Mouse (Mus musculus) c-Kit-positive CD71-positive TER-119-negative erythroid progenitor cells, embryonic 14.5 days (primary cell): ENCODE measurements at regions not wholly inside any gene's neighbourhood (a gene's known extent, or its start where the extent isn't known, plus 50 kb on each side); places are given as distances from the start of the nearest gene placed in this dataset.
"Not testable (repeated sequence)": the region's sequence is repeated elsewhere in the genome, so short reads cannot be mapped to it uniquely, and the experiment has no call there.

Source experiments
- DNase-seq: peaks from one replicate; pipeline ENCODE4 v3.0.0-alpha.2; 2013; ENCODE audit warnings: low read depth

DNA sequence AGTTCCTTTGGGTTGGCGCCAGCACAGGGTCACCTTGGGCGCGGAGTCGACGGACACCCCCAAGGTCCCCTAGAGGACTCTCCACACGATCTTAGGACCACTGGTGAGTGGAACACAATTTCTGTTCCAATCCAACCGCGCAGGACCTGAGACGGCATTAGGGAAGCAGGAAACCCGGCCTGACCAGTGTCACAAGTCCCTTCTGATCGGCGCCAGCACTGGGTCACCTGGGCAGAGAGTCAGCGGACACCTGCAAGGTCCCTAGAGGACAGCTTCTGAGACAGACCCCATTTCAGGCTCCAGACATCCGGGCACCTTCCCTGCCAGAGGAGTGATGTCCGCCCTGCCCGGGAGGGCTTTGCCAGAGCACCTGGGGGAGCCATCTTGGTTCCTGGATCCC is 74.2 kb upstream of the Cdh13 start:
- not testable (repeated sequence) for DNase-seq

DNA sequence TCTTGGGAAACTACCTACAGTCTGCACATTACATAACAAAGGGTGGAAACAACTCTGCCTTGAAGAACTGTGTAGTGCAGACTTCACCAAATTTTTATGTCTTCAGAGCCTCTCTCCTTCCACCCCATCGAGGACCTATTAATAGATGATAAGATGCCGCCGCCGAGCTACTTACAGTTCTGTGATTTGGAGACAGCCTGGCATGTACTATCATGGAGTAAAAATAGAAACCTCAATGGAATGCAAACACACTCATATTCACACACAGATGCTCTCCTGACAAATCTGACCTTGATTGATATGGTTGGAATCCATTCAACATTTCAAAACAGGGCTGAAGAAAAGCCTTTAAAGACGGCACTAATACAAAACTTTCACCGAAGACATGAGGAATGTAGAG is 92.7 kb upstream of the Cdh13 start:
- no peak for DNase-seq

GRCm38 (mm10) chr8:118189226-118189625 is 94.3 kb upstream of the Cdh13 start:
- no peak for DNase-seq

- no peak for DNase-seq
Measured at GRCm38 (mm10) chr8:118169001-118169413, 114.5 kb upstream of the Cdh13 start.

DNA sequence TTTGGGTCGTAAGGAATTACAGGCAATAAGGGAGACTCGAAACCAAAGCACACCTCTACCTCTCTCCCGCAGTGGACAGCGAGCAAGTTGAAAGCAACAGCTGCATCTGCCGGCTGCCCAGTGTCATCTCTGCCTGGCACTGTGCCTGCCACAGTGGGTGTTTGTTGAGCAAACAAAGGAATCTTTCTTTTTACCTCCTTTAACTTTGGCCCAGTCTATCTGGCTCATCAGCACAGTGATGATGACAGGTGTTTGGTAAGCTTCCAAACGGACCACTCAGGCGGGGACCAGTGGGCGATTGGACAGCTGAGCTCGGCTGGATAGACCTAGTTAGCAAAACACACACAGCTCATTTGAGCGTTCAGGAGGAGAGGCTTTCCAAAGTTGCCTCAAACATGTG is 121.4 kb upstream of the Cdh13 start:
- DNase-seq: no peak

DNA sequence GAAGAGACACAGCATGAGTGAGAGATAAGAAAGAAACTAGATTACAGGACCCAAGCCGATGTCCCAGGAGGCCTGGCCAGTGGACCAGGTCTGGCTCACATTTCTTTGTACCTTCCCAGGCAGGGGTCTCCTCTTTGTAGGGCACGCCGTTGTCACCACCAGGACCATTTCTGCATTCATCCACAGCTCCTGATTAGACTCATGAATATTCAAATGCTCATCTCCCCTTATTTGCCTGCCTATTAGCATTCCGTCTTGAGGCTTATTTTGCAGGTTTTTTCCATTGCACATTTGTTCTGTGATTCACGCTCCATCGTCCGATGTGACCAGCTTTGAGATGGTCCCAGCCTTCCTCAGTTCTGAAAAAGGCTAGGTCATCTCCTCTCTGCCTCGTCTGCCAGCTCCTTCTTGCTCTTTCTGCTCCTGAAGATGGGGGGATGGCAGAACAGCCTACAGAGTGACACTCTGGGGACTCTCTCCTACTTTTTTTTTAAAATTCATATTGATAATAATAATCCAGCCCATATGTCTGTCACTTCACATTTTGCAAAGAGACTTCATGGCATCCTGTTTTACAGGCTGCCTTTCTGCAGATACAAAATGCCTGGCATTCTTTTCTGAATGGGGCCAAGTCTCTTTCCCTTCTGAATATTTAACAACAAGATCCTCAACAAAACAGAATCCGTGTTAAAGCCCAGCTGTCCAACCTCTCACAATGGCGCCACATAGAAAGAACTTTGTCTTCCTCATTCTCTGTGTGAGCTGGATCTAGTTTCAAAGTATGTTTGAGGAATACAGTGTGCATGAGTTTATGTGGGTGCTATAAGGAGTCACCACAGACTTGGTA is 136.0 kb upstream of the Cdh13 start:
- DNase-seq: no peak

GRCm38 (mm10) chr8:118144546-118144945 is 139.0 kb upstream of the Cdh13 start:
- DNase-seq: no peak

- DNase-seq: no peak
Measured at GRCm38 (mm10) chr8:118142311-118142710, 141.2 kb upstream of the Cdh13 start.

- DNase-seq: no peak
Measured at GRCm38 (mm10) chr8:118139928-118140327, 143.6 kb upstream of the Cdh13 start.

DNA sequence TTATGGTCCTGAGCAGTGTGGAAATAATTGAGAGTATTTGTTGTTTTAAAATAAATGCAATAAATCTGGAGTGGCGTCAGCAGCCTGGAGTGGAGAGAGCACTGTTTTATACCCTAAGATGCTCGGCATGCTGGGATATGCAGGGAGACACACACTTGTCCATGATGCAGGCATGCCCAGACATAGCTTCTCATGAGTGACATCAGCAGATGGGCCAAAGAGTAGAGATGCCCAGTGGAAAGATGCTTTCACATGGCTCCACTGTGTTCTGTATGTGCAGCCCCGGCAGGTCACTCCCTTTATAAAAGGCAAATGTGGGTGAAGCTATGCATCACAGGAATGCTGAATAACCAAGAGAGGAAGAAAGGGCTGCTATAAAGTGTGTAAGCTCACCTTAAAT is 145.7 kb upstream of the Cdh13 start:
- DNase-seq: no peak

DNA sequence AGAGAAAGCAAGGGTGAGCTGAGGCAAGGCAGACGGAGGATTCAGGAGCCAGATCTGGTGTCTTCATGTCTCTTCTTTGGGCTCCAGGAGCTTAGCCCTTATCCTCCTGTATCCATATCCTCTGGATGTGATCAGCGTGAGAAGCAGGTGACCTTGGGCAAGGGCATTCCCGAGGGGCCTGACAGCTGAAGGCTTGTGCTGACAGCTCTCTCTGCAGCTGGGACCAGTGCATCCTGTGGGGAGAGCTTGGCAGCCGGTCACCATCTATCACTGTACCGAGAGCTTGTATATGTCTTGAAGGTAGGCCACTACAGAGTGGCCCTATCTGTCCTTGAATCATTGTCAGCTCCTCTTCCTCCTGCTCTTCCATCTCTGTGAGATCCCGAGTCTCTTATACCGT is 158.5 kb upstream of the Cdh13 start:
- no peak for DNase-seq

GRCm38 (mm10) chr8:118114253-118114652 is 169.3 kb upstream of the Cdh13 start:
- DNase-seq: no peak

GRCm38 (mm10) chr8:118104464-118105050 is 179.0 kb upstream of the Cdh13 start:
- DNase-seq: no peak

DNA sequence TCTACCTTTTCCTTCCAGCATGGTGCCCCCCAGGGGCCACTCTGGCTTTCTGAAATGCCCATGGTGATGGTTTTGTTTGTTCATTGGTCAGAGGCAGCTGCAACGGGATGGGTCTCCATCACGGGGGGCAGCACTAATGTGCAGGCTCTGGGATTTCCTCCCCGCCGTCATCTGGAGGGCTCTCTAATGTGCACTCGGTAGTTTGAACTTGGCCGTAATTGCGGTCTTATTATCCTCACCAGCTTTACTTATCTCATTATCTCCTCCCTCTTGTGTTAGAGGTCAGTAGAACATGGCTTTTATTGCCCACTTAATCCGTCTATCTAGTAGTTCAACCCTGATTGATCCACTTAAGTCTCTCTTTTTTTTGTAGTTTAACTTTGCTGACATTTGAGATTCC is 182.2 kb upstream of the Cdh13 start:
- no peak for DNase-seq

DNA sequence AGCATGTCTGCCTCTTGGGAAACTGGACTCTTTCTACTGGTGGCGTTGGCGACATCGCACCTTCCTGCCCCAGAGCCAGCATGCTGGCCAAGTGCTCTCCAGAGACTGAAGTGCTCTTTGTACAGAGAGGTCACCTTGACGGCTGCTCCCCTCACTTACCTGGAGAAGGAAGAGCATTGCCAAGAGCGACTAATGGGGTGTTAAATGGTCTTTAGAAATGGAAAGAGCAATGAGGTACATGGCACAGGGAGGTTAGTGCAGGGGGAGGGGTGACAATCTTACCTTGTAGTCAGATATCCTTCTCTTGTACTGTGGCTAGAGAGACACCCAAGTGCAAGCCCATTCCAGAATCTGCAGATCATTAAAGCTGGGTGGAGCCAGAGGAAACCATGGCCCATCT is 220.8 kb upstream of the Cdh13 start:
- DNase-seq: no peak

DNA sequence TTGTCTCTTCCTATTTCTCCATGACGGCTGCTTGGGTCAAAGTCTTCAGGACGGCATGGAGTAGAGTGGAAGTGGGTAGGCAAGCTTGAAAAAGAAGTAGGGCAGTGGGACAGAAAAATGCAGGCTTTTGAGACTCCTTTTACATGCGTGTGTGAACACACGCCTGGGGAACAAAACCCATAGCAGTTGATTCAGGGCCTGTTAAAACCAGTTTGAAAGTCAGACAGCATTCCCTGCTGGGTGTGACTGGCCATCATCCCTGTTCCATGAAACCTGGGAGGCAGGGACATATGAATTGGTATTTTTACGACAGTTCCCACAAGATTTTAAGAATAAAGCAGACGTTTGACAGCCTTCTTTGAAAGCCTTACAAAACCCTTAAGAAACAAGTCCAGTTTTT is 226.8 kb upstream of the Cdh13 start:
- DNase-seq: no peak

- no peak for DNase-seq
Measured at GRCm38 (mm10) chr8:118055536-118055935, 228.0 kb upstream of the Cdh13 start.

DNA sequence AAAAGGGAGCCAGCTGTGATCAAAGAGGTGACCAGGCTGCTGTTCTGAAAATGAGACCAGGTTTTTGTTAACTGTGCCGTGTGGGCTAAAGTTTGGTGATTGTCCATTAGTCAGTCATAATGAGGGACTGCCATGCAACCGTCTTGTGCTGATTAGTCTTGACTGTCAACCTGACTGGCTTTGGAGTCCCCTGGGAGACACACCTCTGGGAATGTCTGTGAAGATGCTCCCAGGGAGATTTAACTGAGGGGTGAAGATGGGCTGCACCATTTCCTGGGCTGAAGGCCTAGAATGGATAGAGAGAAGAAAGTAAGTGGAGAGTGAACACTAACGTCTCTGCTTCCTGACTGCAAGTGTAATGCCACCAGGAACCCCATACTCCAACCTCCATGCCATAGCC is 233.1 kb upstream of the Cdh13 start:
- DNase-seq: no peak

DNA sequence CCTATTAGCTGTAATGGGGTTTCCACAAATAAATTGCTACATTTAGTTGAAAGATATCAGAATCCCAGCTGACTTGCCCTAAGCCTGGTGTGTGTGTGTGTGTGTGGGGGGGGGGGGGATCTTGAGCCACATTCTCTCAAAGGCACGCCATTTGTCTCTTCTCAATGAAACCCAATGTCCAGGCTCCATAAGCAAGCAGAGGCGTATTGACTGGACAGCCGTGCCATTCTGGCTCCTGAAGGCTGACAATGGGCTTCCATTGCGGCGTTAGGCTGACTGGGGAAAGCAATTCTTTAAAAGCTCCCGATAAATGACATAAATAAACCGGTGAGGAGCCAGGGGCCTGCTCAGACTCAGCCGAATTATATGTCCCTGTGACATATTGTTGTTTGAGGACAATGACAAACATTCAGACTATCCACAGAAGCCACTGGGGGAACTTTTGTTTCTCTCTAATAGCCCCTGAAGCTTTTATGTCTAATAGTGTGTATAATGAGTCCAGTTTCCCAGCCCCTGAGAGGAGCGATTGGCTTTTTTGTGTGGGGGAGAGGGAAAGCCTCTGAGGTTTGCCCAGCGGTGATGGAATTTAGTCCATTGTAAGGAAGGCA is 240.6 kb upstream of the Mphosph6 start:
- no peak for DNase-seq

- no peak for DNase-seq
Measured at GRCm38 (mm10) chr8:118041253-118041652, 239.5 kb upstream of the Mphosph6 start.

DNA sequence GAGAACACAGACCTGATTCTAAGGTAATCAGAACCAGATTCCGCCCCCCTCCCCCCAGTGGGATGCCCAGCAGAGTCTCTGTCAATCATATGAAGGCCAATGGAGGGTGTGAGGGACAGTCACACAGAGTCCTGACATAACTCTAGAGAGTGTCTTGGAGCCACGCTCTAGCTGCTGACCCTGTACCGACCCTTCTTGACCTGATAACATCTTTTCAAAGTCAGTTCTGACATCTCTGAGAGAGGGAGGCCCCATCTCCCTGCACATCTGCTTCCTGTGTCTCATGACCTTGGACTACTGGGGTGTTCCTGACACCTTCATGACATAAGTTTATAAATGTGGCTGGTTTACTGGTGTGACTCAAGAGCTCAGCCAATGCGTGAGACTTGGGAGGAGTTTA is 236.1 kb upstream of the Mphosph6 start:
- no peak for DNase-seq

DNA sequence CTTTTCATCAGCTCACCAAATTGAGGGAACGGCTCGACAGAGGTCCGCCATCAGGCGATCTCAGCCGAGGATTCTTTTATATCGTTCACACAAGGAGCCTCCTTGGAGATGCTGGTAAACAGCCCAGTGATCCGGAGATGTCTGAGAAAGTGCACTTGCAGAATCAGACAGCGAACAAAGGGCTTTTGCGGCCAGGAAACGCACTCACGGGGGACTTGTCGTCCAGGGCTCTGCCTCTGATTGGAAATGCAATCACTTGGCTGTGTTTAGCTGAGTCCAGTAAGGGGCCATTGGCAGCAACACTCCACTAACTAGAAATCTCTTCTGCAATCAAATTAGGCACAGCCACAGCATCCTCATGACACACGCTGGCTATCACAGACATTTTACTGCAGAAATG is 232.3 kb upstream of the Mphosph6 start:
- no peak for DNase-seq

DNA sequence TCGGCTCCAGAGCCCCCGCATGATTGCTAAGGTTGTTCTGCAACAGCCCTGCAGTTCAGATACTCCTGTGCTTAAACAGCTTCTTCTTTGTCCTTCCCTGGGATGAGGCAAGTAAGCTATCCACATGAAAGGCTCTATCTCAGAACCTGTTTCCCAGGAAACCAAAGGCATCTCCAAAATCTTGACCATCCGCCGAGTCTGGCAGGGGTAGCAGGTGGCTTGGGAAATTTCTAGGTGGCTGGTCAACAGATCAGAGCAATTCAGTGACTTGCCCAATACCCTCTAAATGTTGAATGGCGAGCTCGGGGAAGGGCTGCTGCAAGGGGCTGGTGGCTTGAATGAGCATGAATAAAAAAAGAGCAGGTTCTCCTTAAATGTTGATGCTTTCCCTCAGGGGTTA is 229.7 kb upstream of the Mphosph6 start:
- no peak for DNase-seq
